ENCODE assay signal across 22 mouse cellular contexts in genomic region chr16:30777416-30777815, GRCm38 (mm10).
A peak's percentile ranks its signal among the peaks of the same experiment; 100 is the strongest.
DNase-seq lines count a peak whose midpoint lies in the region; ATAC-seq and TF ChIP-seq lines count a peak whose summit lies in the region.
"Had no signal": no experiment of that assay in that cellular context is flagged by ENCODE, and none has a peak within 500 bp of the region (broad histone marks: within the 10 kb centered on the region; RNA-seq: fewer than 3 reads in every experiment).

No protein-coding gene starts in this region.

- H3K4me2 ChIP-seq in intestine, postnatal 0 days (replicated peaks; ENCODE audit: low read depth), result no peak overlapping the region
- H3K4me2 ChIP-seq in intestine, embryonic 15.5 days (replicated peaks), result no peak overlapping the region
- no peak overlapping the region for H3K4me2 ChIP-seq in forebrain, embryonic 12.5 days
- H3K4me2 ChIP-seq: hindbrain, embryonic 14.5 days had no signal

- TF ChIP-seq RAD21 in MEL (IDR thresholded peaks at IDR 0.05; ENCODE audit: low read depth, low read length), result no peak; the same call in none of the 2 replicates

- H3K9me3 ChIP-seq in intestine, postnatal 0 days (ENCODE audit: control insufficient read depth), result no peaks in the 10 kb centered on the region
- H3K9me3 ChIP-seq in intestine, embryonic 15.5 days, result no peaks in the 10 kb centered on the region
- H3K9me3 ChIP-seq in MEL (replicated peaks; ENCODE audit: insufficient read depth, low read length), result no peaks in the 10 kb centered on the region
- H3K9me3 ChIP-seq in forebrain, embryonic 12.5 days, result no peaks in the 10 kb centered on the region
- H3K9me3 ChIP-seq: embryonic facial prominence, embryonic 10.5 days had no signal

- ATAC-seq in intestine, postnatal 0 days, result no peak
- no peak for ATAC-seq in intestine, embryonic 15.5 days
- no peak for ATAC-seq in forebrain, embryonic 12.5 days (ENCODE audit: low FRiP score)
- ATAC-seq: activated CD4-positive, CD25-positive, alpha-beta regulatory T cell, adult 4 months; CD4-positive, CD25-positive, alpha-beta regulatory T cell, adult 4 months; forebrain, embryonic 14.5 days had no signal

- no peak overlapping the region for H3K27ac ChIP-seq in gastrocnemius, adult 2 months
- no peak overlapping the region for H3K27ac ChIP-seq in intestine, postnatal 0 days (ENCODE audit: low read depth, low read length)
- H3K27ac ChIP-seq in intestine, embryonic 15.5 days, result no peak overlapping the region
- H3K27ac ChIP-seq in MEL (ENCODE audit: control insufficient read depth, low read depth, low read length), result no peak overlapping the region
- H3K27ac ChIP-seq in forebrain, embryonic 12.5 days, result no peak overlapping the region
- H3K27ac ChIP-seq: hindbrain, embryonic 14.5 days had no signal

- TF ChIP-seq POLR2A in MEL (IDR thresholded peaks at IDR 0.05; ENCODE audit: control insufficient read depth in 1 of 2, insufficient read depth in 1 of 2, low read depth in 1 of 2, low read length in 2 of 2, poor library complexity in 1 of 2), result no peak

- peak; percentile 21; the same call in 1 of the 2 replicates for TF ChIP-seq CTCF in gastrocnemius, adult 2 months (IDR thresholded peaks at IDR 0.05)
- peak; percentile 23; the same call in 1 of the 2 replicates for TF ChIP-seq CTCF in intestine, postnatal 0 days (IDR thresholded peaks at IDR 0.05; ENCODE audit: low read depth)
- TF ChIP-seq CTCF in MEL (IDR thresholded peaks at IDR 0.05 in 2 of 3, conservative IDR thresholded peaks at IDR 0.05 in 1 of 3; ENCODE audit: control insufficient read depth in 1 of 3, insufficient read depth in 1 of 3, low read depth in 2 of 3, low read length in 3 of 3, poor library complexity in 1 of 3, severe bottlenecking in 1 of 3), result no peak; a peak in 1 of 6 replicates

- DNase-seq in gastrocnemius, adult 2 months, result no peak
- no peak for DNase-seq in gastrocnemius, adult 18-20 months (ENCODE audit: low spot score)
- no peak for DNase-seq in MEL (ENCODE audit: low read depth, low spot score)
- peak; percentile 41 for DNase-seq in adipocyte (ENCODE audit: low spot score)
- no peak for DNase-seq in thymus, postnatal 4 days
- DNase-seq: adrenal gland, adult 2 months; adrenal gland, postnatal 25 days; B cell, adult 2 months; cerebellum, adult 18-20 months; cerebellum, adult 9-11 months; cerebellum, postnatal 36 days; gastrocnemius, postnatal 14 days; heart, postnatal 10 days; kidney, adult 11 months had no signal

- no peak for TF ChIP-seq EP300 in MEL (IDR thresholded peaks at IDR 0.05; ENCODE audit: low read depth in 1 of 2, low read length in 2 of 2)

- 88% methylated on average over 6 of the region's 6 CpGs for WGBS in intestine, postnatal 0 days
- WGBS in intestine, embryonic 15.5 days, result 84% methylated on average over 6 of the region's 6 CpGs
- 83% methylated on average over 6 of the region's 6 CpGs for WGBS in forebrain, embryonic 12.5 days

- no peak overlapping the region for H3K4me3 ChIP-seq in gastrocnemius, adult 2 months
- no peak overlapping the region for H3K4me3 ChIP-seq in intestine, postnatal 0 days (ENCODE audit: low read depth, low read length)
- no peak overlapping the region for H3K4me3 ChIP-seq in intestine, embryonic 15.5 days (replicated peaks)
- H3K4me3 ChIP-seq in MEL (ENCODE audit: control insufficient read depth in 1 of 2, insufficient read depth in 1 of 2, low read depth in 2 of 2, low read length in 2 of 2), result no peak overlapping the region
- H3K4me3 ChIP-seq in forebrain, embryonic 12.5 days (replicated peaks), result no peak overlapping the region
- H3K4me3 ChIP-seq: embryonic facial prominence, embryonic 10.5 days had no signal

- no peaks in the 10 kb centered on the region for H3K27me3 ChIP-seq in intestine, postnatal 0 days (replicated peaks; ENCODE audit: control insufficient read depth, insufficient read depth, low read length)
- no peaks in the 10 kb centered on the region for H3K27me3 ChIP-seq in intestine, embryonic 15.5 days (replicated peaks)
- peaks cover 12 to 14% of the 10 kb centered on the region in 2 experiments for H3K27me3 ChIP-seq in MEL (ENCODE audit: control insufficient read depth in 1 of 2, insufficient read depth in 2 of 2, low read length in 2 of 2)
- H3K27me3 ChIP-seq in forebrain, embryonic 12.5 days, result no peaks in the 10 kb centered on the region

- H3K79me2 ChIP-seq in MEL (ENCODE audit: control insufficient read depth, insufficient read depth, low read length, poor library complexity), result no peaks in the 10 kb centered on the region

- intact Hi-C loops in gastrocnemius, adult 2 months (cut with DNase I), result loop anchor here (5.0 kb wide), 1 partner anchor 180 kb away; the partner anchor contains the start of gene Fam43a

- no peak overlapping the region for H3K9ac ChIP-seq in intestine, postnatal 0 days (ENCODE audit: low read depth, low read length)
- no peak overlapping the region for H3K9ac ChIP-seq in intestine, embryonic 15.5 days
- H3K9ac ChIP-seq in MEL (ENCODE audit: control insufficient read depth, low read depth, low read length, poor library complexity, severe bottlenecking), result no peak overlapping the region
- no peak overlapping the region for H3K9ac ChIP-seq in forebrain, embryonic 12.5 days
- H3K9ac ChIP-seq: hindbrain, embryonic 14.5 days had no signal

- no peaks in the 10 kb centered on the region for H3K36me3 ChIP-seq in intestine, postnatal 0 days (ENCODE audit: control insufficient read depth, insufficient read depth)
- no peaks in the 10 kb centered on the region for H3K36me3 ChIP-seq in intestine, embryonic 15.5 days
- no peaks in the 10 kb centered on the region for H3K36me3 ChIP-seq in MEL (ENCODE audit: control insufficient read depth in 1 of 2, insufficient read depth in 2 of 2, low read length in 2 of 2)
- H3K36me3 ChIP-seq in forebrain, embryonic 12.5 days (replicated peaks), result no peaks in the 10 kb centered on the region
- H3K36me3 ChIP-seq: embryonic facial prominence, embryonic 10.5 days had no signal

- peaks cover 11% of the 10 kb centered on the region for H3K4me1 ChIP-seq in intestine, postnatal 0 days (replicated peaks; ENCODE audit: control insufficient read depth, insufficient read depth, low read length)
- peaks cover 15% of the 10 kb centered on the region for H3K4me1 ChIP-seq in intestine, embryonic 15.5 days (replicated peaks)
- 0 out of 4 replicates have a peak, but pooled peaks cover 0 to 3% of the 10 kb centered on the region in 2 experiments for H3K4me1 ChIP-seq in MEL (ENCODE audit: control insufficient read depth in 1 of 2, insufficient read depth in 2 of 2, low read length in 2 of 2)
- H3K4me1 ChIP-seq in forebrain, embryonic 12.5 days, result peaks cover 11% of the 10 kb centered on the region; the same call in 1 of the 2 replicates

TF ChIP-seq in MEL, 35 proteins besides CTCF, POLR2A, EP300 and RAD21:
- TF ChIP-seq ZKSCAN1 (IDR thresholded peaks at IDR 0.05; ENCODE audit: low read depth, low read length), result no peak
- peak; percentile 19; the same call in 1 of the 2 replicates for TF ChIP-seq SMC3 (IDR thresholded peaks at IDR 0.05; ENCODE audit: low read depth, low read length)
- no peak for TF ChIP-seq POLR2AphosphoS5 (IDR thresholded peaks at IDR 0.05; ENCODE audit: borderline replicate concordance, low read depth, low read length)
TF ChIP-seq in MEL: peak in this region for 1.

Comparison
In these comparisons a context has a peak if more than half of its experiments do, and no peak if none do; other contexts are left out.
1. CTCF ChIP-seq: peak in gastrocnemius, adult 2 months (single experiment) and intestine, postnatal 0 days (single experiment); none in MEL (0 of 3).